Mouse (Mus musculus) induced T-regulatory cell, adult 2 months (primary cell): Measurements from ENCODE around the gene 4930502E18Rik.
"Not testable (repeated sequence)": the region's sequence is repeated elsewhere in the genome, so short reads cannot be mapped to it uniquely, and the experiment has no call there.

Experiments
- DNase-seq: peaks from one replicate; pipeline ENCODE4 v3.0.0-alpha.2; 2012; ENCODE audit warnings: low read depth

The 4930502E18Rik gene

GRCm38 (mm10) chrX:53724596-53724995, at the start of gene 4930502E18Rik:
4930502E18Rik (plus strand) TSS chrX:53724826.
- no peak for DNase-seq

- peak; percentile 4 for DNase-seq
Observed at GRCm38 (mm10) chrX:53676943-53677342, 47.7 kb upstream of the 4930502E18Rik start.

GRCm38 (mm10) chrX:53682650-53683049, 42.0 kb upstream of the 4930502E18Rik start:
- not testable (repeated sequence) for DNase-seq

- not testable (repeated sequence) for DNase-seq
Observed at GRCm38 (mm10) chrX:53684676-53685075, 40.0 kb upstream of the 4930502E18Rik start.

- DNase-seq = no peak
Observed at GRCm38 (mm10) chrX:53692065-53692464, 32.6 kb upstream of the 4930502E18Rik start.

GRCm38 (mm10) chrX:53693141-53693540, 31.5 kb upstream of the 4930502E18Rik start:
- no peak for DNase-seq

- no peak for DNase-seq
Observed at GRCm38 (mm10) chrX:53694008-53694777, 30.4 kb upstream of the 4930502E18Rik start.

- no peak for DNase-seq
Observed at GRCm38 (mm10) chrX:53699225-53699624, 25.4 kb upstream of the 4930502E18Rik start.

- no peak for DNase-seq
Observed at GRCm38 (mm10) chrX:53702673-53703072, 22.0 kb upstream of the 4930502E18Rik start.

- DNase-seq = no peak
Observed at GRCm38 (mm10) chrX:53715942-53716322, 8.7 kb upstream of the 4930502E18Rik start.

GRCm38 (mm10) chrX:53716323-53717182, 8.1 kb upstream of the 4930502E18Rik start:
- no peak for DNase-seq

GRCm38 (mm10) chrX:53728967-53729366, 4.3 kb downstream of the 4930502E18Rik start:
- no peak for DNase-seq

GRCm38 (mm10) chrX:53752851-53753250, 28.2 kb downstream of the 4930502E18Rik start:
- DNase-seq = no peak

GRCm38 (mm10) chrX:53757736-53758135, 33.1 kb downstream of the 4930502E18Rik start, which contains the start of gene 1700013H16Rik:
1700013H16Rik (minus strand) TSS chrX:53757831.
- no peak for DNase-seq

- no peak for DNase-seq
Observed at GRCm38 (mm10) chrX:53776276-53776675, 51.6 kb downstream of the 4930502E18Rik start, which contains the start of gene Zfp36l3. Zfp36l3 (minus strand) TSS chrX:53776394.
